Mouse (Mus musculus): Measurements from ENCODE around the gene F11. TPM values are rescaled to one million over a fixed set of nuclear protein-coding genes. Genes with fewer than 3 reads are reported as not detected.

Gene F11
- total and polyA plus RNA-seq, 3 experiments = not detected

DNA sequence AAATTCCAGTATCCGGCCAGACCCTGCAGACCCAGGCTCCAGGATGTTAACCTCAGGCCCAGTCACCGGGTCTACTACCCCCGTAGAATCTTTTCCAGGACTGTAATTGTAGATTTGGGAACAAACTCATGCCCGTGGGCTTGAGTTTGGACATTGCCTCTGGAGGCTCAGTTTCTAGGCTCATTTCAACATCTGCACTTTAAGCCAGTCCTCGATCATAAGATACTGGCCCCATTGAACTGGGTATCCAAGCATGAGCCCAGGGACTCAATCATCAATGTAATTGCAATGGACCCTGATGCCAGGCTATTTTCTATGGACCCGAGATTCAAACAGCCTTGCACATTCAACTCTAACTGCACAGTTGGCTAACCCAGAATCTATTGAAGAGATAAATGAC lies 33.4 kb upstream of the F11 start:
- DNase-seq (ENCODE audit: low spot score) (no peak), ATAC-seq (ENCODE audit: extremely low read depth, insufficient number of reproducible peaks, low FRiP score, poor library complexity, severe bottlenecking) (no peak)
- no peaks in the 10 kb centered on the region for H3K36me3 ChIP-seq (replicated peaks)
- peaks cover 22% of the 10 kb centered on the region for H3K9me3 ChIP-seq (replicated peaks)
- H3K4me3 ChIP-seq (ENCODE audit: low read depth, low read length) = no peak overlapping the region
- TF ChIP-seq GATA1 (IDR thresholded peaks at IDR 0.05; ENCODE audit: borderline replicate concordance, low read length) (no peak), POLR2AphosphoS5 (IDR thresholded peaks at IDR 0.05; ENCODE audit: insufficient replicate concordance, low read depth, low read length) (no peak)
- H3K27me3 ChIP-seq (ENCODE audit: insufficient read depth, low read length) = no peaks in the 10 kb centered on the region
- H3K4me1 ChIP-seq (ENCODE audit: insufficient read depth, low read depth, low read length) = no peaks in the 10 kb centered on the region

DNA sequence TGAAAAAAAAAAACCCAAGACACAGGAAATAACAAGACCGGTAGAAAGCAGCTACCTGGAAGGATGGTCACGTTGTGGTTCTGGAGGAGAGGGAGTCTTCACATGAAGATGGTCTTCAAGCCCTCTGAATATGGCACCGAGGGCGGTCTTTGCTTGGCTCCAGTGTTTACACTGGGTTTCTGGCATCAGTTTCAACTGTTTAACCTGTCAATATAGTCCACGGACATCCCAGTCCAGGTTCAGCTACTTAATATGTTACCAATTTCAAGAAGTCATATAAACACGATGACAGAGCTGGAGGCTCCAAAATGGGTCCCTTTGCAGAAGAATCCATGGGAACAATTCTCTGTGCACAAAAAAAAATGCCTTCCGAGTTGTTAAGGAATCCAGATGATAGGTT lies 32.9 kb upstream of the F11 start, which contains the start of gene Klkb1:
Gene Klkb1, minus strand, starts transcription at position 173 of the 400 bp plus-strand sequence.
- Histone ChIP-seq H3K36me3 (replicated peaks) (no peaks in the 10 kb centered on the region), H3K4me1 (ENCODE audit: insufficient read depth, low read depth, low read length) (no peaks in the 10 kb centered on the region), H3K4me3 (ENCODE audit: low read depth, low read length) (no peak within 1 kb of the TSS), H3K9me3 (replicated peaks) (peaks cover 22% of the 10 kb centered on the region), H3K27me3 (ENCODE audit: insufficient read depth, low read length) (no peaks in the 10 kb centered on the region)
- no peak for ATAC-seq (ENCODE audit: extremely low read depth, insufficient number of reproducible peaks, low FRiP score, poor library complexity, severe bottlenecking)
- no peak for DNase-seq (ENCODE audit: low spot score)
- no peak for TF ChIP-seq TAL1 (conservative IDR thresholded peaks at IDR 0.05; ENCODE audit: low read depth, low read length)
- TF ChIP-seq POLR2AphosphoS5 (IDR thresholded peaks at IDR 0.05; ENCODE audit: insufficient replicate concordance, low read depth, low read length) = no peak
- TF ChIP-seq GATA2 (IDR thresholded peaks at IDR 0.05; ENCODE audit: borderline replicate concordance, low read depth, low read length) = no peak
- no peak for TF ChIP-seq CTCF (IDR thresholded peaks at IDR 0.05; ENCODE audit: low read depth, low read length)
- no peak for TF ChIP-seq GATA1 (IDR thresholded peaks at IDR 0.05; ENCODE audit: borderline replicate concordance, low read length)

DNA sequence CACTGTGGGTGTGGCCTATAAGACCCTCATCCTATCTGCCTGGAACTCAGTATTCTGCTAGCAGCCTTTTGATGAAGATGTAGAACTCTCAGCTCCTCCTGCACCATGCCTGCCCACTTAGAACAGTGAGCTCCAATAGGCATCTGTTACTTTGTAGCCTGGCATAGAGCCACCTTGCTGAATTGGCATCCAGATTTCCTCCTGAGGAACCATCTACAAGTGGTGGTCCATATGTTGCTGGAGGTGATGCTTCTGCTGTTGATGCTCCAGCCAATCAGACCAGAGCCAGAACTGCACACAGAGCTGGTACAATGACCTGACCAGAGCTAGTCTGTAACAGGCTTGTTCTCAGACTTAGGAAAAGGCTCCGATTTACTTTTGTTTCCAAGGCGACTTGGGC lies 30.0 kb upstream of the F11 start:
- ATAC-seq (ENCODE audit: extremely low read depth, insufficient number of reproducible peaks, low FRiP score, poor library complexity, severe bottlenecking) (no peak), DNase-seq (ENCODE audit: low spot score) (no peak)
- no peaks in the 10 kb centered on the region for H3K27me3 ChIP-seq (ENCODE audit: insufficient read depth, low read length)
- H3K4me1 ChIP-seq (ENCODE audit: insufficient read depth, low read depth, low read length) = no peaks in the 10 kb centered on the region
- peaks cover 12% of the 10 kb centered on the region for H3K9me3 ChIP-seq (replicated peaks)
- TF ChIP-seq GATA2 (IDR thresholded peaks at IDR 0.05; ENCODE audit: borderline replicate concordance, low read depth, low read length) (no peak), TAL1 (conservative IDR thresholded peaks at IDR 0.05; ENCODE audit: low read depth, low read length) (no peak), POLR2AphosphoS5 (IDR thresholded peaks at IDR 0.05; ENCODE audit: insufficient replicate concordance, low read depth, low read length) (no peak), CTCF (IDR thresholded peaks at IDR 0.05; ENCODE audit: low read depth, low read length) (no peak), GATA1 (IDR thresholded peaks at IDR 0.05; ENCODE audit: borderline replicate concordance, low read length) (no peak)
- H3K4me3 ChIP-seq (ENCODE audit: low read depth, low read length) = no peak overlapping the region
- H3K36me3 ChIP-seq (replicated peaks) = no peaks in the 10 kb centered on the region

DNA sequence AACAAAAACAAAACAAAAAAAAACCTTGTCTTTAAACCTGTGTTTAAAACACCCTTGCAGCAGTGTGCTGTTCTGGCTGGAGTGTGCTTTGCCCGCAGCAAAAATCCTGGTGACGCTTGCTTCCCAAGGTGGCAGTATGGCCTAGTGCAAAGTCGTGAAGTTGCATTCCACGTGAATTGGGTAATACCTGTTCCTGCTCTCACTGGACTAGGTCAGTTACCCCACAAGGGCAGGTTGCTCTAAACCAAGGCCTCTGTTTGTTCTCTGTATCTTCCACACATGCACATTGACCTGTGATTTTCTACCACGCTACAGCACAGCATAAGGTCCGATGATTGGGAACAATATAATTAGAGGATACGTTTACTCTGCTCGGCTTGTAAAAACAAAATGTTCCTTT lies 19.8 kb upstream of the F11 start:
- H3K27me3 ChIP-seq (ENCODE audit: insufficient read depth, low read length) = no peaks in the 10 kb centered on the region
- ATAC-seq (ENCODE audit: extremely low read depth, insufficient number of reproducible peaks, low FRiP score, poor library complexity, severe bottlenecking) = no peak
- no peaks in the 10 kb centered on the region for H3K36me3 ChIP-seq (replicated peaks)
- TF ChIP-seq TAL1 (conservative IDR thresholded peaks at IDR 0.05; ENCODE audit: low read depth, low read length) = no peak
- TF ChIP-seq GATA1 (IDR thresholded peaks at IDR 0.05; ENCODE audit: borderline replicate concordance, low read length) = no peak
- no peak for TF ChIP-seq GATA2 (IDR thresholded peaks at IDR 0.05; ENCODE audit: borderline replicate concordance, low read depth, low read length)
- no peak for TF ChIP-seq CTCF (IDR thresholded peaks at IDR 0.05; ENCODE audit: low read depth, low read length)
- TF ChIP-seq POLR2AphosphoS5 (IDR thresholded peaks at IDR 0.05; ENCODE audit: insufficient replicate concordance, low read depth, low read length) = no peak
- peaks cover 29% of the 10 kb centered on the region for H3K9me3 ChIP-seq (replicated peaks)
- no peak overlapping the region for H3K4me3 ChIP-seq (ENCODE audit: low read depth, low read length)
- no peak for DNase-seq (ENCODE audit: low spot score)
- H3K4me1 ChIP-seq (ENCODE audit: insufficient read depth, low read depth, low read length) = no peaks in the 10 kb centered on the region

DNA sequence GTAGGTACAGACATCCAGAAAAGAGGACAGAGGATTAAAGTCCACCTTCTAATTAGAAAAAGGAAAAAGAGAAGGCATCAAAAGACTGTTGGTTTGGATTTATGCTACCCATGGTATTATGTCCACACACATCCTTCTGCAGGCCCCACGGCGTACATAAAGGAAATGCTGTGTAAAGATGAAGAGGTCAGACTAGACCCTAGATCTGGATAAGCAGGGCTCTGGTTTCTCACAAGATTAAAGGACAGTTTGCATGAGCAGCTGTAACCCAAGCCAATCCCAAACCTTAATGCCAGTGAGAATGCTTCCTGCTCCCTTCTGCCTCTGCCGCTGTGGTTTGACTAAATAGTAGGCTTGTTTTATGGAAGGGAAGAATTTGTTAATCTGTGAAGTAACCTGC lies 15.6 kb upstream of the F11 start:
- DNase-seq (ENCODE audit: low spot score) (no peak), ATAC-seq (ENCODE audit: extremely low read depth, insufficient number of reproducible peaks, low FRiP score, poor library complexity, severe bottlenecking) (no peak)
- peaks cover 28% of the 10 kb centered on the region for H3K9me3 ChIP-seq (replicated peaks)
- H3K27me3 ChIP-seq (ENCODE audit: insufficient read depth, low read length) = no peaks in the 10 kb centered on the region
- TF ChIP-seq GATA2 (IDR thresholded peaks at IDR 0.05; ENCODE audit: borderline replicate concordance, low read depth, low read length) (no peak), CTCF (IDR thresholded peaks at IDR 0.05; ENCODE audit: low read depth, low read length) (no peak), GATA1 (IDR thresholded peaks at IDR 0.05; ENCODE audit: borderline replicate concordance, low read length) (no peak), POLR2AphosphoS5 (IDR thresholded peaks at IDR 0.05; ENCODE audit: insufficient replicate concordance, low read depth, low read length) (no peak), TAL1 (conservative IDR thresholded peaks at IDR 0.05; ENCODE audit: low read depth, low read length) (no peak)
- no peaks in the 10 kb centered on the region for H3K4me1 ChIP-seq (ENCODE audit: insufficient read depth, low read depth, low read length)
- H3K4me3 ChIP-seq (ENCODE audit: low read depth, low read length) = no peak overlapping the region
- no peaks in the 10 kb centered on the region for H3K36me3 ChIP-seq (replicated peaks)

DNA sequence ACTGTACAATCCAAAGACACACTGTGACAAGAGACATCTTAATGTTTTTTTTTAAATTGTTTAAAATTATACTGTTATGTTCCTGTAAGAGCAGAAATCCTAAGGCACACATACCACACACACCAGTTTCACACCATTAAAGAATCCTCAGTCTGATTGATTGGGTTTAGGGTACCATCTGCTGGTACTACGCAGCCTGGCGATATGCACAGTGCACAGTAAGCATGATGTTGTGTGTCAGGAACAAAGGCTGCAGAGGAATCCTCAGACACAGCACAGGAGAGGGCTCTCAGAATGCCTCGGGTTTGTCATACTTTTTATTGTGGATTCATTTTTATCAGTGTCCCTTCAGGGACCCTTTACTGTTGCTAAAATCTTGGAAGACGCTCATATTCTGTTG lies 12.5 kb upstream of the F11 start:
- Histone ChIP-seq H3K4me3 (ENCODE audit: low read depth, low read length) (no peak overlapping the region), H3K27me3 (ENCODE audit: insufficient read depth, low read length) (no peaks in the 10 kb centered on the region), H3K9me3 (replicated peaks) (peaks cover 23% of the 10 kb centered on the region), H3K4me1 (ENCODE audit: insufficient read depth, low read depth, low read length) (no peaks in the 10 kb centered on the region), H3K36me3 (replicated peaks) (no peaks in the 10 kb centered on the region)
- TF ChIP-seq TAL1 (conservative IDR thresholded peaks at IDR 0.05; ENCODE audit: low read depth, low read length) (no peak), POLR2AphosphoS5 (IDR thresholded peaks at IDR 0.05; ENCODE audit: insufficient replicate concordance, low read depth, low read length) (no peak), CTCF (IDR thresholded peaks at IDR 0.05; ENCODE audit: low read depth, low read length) (no peak), GATA2 (IDR thresholded peaks at IDR 0.05; ENCODE audit: borderline replicate concordance, low read depth, low read length) (no peak), GATA1 (IDR thresholded peaks at IDR 0.05; ENCODE audit: borderline replicate concordance, low read length) (no peak)
- ATAC-seq (ENCODE audit: extremely low read depth, insufficient number of reproducible peaks, low FRiP score, poor library complexity, severe bottlenecking) (no peak), DNase-seq (ENCODE audit: low spot score) (no peak)

DNA sequence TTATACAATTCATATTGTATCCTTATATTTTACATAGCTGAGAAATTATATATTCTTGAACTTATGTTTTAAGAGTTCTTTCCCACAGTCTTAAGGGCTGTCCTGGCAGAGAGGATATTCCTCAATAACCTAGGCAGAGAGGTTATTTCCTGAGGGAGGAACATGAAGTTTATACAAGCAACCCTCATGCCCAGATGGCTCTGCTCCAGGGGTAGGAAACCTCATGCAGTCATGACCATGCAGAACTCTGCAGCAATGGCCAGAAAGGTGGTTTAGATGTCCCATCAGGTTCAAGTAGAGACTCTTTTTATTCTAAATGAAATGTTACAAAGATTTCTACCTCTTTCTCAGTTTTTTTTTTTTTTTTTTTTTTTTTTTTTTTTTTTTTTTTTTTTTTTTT lies 7.2 kb upstream of the F11 start:
- Histone ChIP-seq H3K9me3 (replicated peaks) (peaks cover 24% of the 10 kb centered on the region), H3K4me1 (ENCODE audit: insufficient read depth, low read depth, low read length) (no peaks in the 10 kb centered on the region), H3K4me3 (ENCODE audit: low read depth, low read length) (no peak overlapping the region), H3K27me3 (ENCODE audit: insufficient read depth, low read length) (no peaks in the 10 kb centered on the region), H3K36me3 (replicated peaks) (no peaks in the 10 kb centered on the region)
- no peak for DNase-seq (ENCODE audit: low spot score)
- ATAC-seq (ENCODE audit: extremely low read depth, insufficient number of reproducible peaks, low FRiP score, poor library complexity, severe bottlenecking) = no peak
- TF ChIP-seq CTCF (IDR thresholded peaks at IDR 0.05; ENCODE audit: low read depth, low read length) (no peak), TAL1 (conservative IDR thresholded peaks at IDR 0.05; ENCODE audit: low read depth, low read length) (no peak), GATA1 (IDR thresholded peaks at IDR 0.05; ENCODE audit: borderline replicate concordance, low read length) (no peak), GATA2 (IDR thresholded peaks at IDR 0.05; ENCODE audit: borderline replicate concordance, low read depth, low read length) (no peak), POLR2AphosphoS5 (IDR thresholded peaks at IDR 0.05; ENCODE audit: insufficient replicate concordance, low read depth, low read length) (no peak)
